Mouse (Mus musculus): ENCODE data around the gene Tmbim1. TPM values are rescaled to one million over a fixed set of nuclear protein-coding genes. Genes with fewer than 3 reads are reported as not detected.
"Not testable (repeated sequence)": the region's sequence is repeated elsewhere in the genome, so short reads cannot be mapped to it uniquely, and the experiment has no call there.

Gene Tmbim1
- polyA plus RNA-seq, 1 experiment: 167 TPM

GRCm38 (mm10) chr1:74298157-74298750, 7.2 kb downstream of the Tmbim1 start:
- DNase-seq (ENCODE audit: low read depth, low spot score): no peak
- WGBS: 43% methylated on average over 5 of the region's 5 CpGs

- WGBS: 23% methylated on average over 3 of the region's 3 CpGs
- no peak for DNase-seq (ENCODE audit: low read depth, low spot score)
These were observed 8.2 kb downstream of the Tmbim1 start for GRCm38 (mm10) chr1:74297269-74297668.

GRCm38 (mm10) chr1:74296477-74296876, 8.9 kb downstream of the Tmbim1 start:
- 17% methylated on average over 6 of the region's 6 CpGs for WGBS
- DNase-seq (ENCODE audit: low read depth, low spot score): no peak

- DNase-seq (ENCODE audit: low read depth, low spot score): no peak
- WGBS: 5% methylated on average over 9 of the region's 9 CpGs
These were observed 9.8 kb downstream of the Tmbim1 start for GRCm38 (mm10) chr1:74295456-74296171.

- WGBS: 38% methylated on average over 6 of the region's 6 CpGs
These were observed 10.5 kb downstream of the Tmbim1 start for GRCm38 (mm10) chr1:74294733-74295455.

GRCm38 (mm10) chr1:74294090-74294643, 11.3 kb downstream of the Tmbim1 start:
- WGBS: 46% methylated on average over 3 of the region's 3 CpGs
- DNase-seq (ENCODE audit: low read depth, low spot score): no peak

More at GRCm38 (mm10) chr1:74294733-74295455, 10.5 kb downstream of the Tmbim1 start:
- no peak for DNase-seq (ENCODE audit: low read depth, low spot score)

- no peak for DNase-seq (ENCODE audit: low read depth, low spot score)
- WGBS: 78% methylated on average over 8 of the region's 8 CpGs
These were observed 12.0 kb downstream of the Tmbim1 start for GRCm38 (mm10) chr1:74293306-74293960.

- 86% methylated on average over 11 of the region's 11 CpGs for WGBS
- no peak for DNase-seq (ENCODE audit: low read depth, low spot score)
These were observed 12.9 kb downstream of the Tmbim1 start for GRCm38 (mm10) chr1:74292331-74293020.

- WGBS: 69% methylated on average over 5 of the region's 5 CpGs
- DNase-seq (ENCODE audit: low read depth, low spot score): no peak
These were observed 15.3 kb downstream of the Tmbim1 start for GRCm38 (mm10) chr1:74290141-74290540.

- 79% methylated on average over 2 of the region's 2 CpGs for WGBS
- no peak for DNase-seq (ENCODE audit: low read depth, low spot score)
These were observed 15.7 kb downstream of the Tmbim1 start for GRCm38 (mm10) chr1:74289740-74290139.

- 81% methylated on average over 9 of the region's 9 CpGs for WGBS
- DNase-seq (ENCODE audit: low read depth, low spot score): no peak
These were observed 16.2 kb downstream of the Tmbim1 start for GRCm38 (mm10) chr1:74289248-74289647.

GRCm38 (mm10) chr1:74288327-74288726, 17.1 kb downstream of the Tmbim1 start:
- WGBS: 65% methylated on average over 4 of the region's 4 CpGs
- DNase-seq (ENCODE audit: low read depth, low spot score): no peak

- not testable (repeated sequence) for DNase-seq (ENCODE audit: low read depth, low spot score)
- 45% methylated on average over 16 of the region's 17 CpGs for WGBS
These were observed 18.4 kb downstream of the Tmbim1 start for GRCm38 (mm10) chr1:74286869-74287607.

GRCm38 (mm10) chr1:74285212-74286010, 20.0 kb downstream of the Tmbim1 start:
- 3% methylated on average over 23 of the region's 23 CpGs for WGBS
- no peak for DNase-seq (ENCODE audit: low read depth, low spot score)

- DNase-seq (ENCODE audit: low read depth, low spot score): peak; percentile 100
- WGBS: under 1% methylated on average over 56 of the region's 56 CpGs
These were observed 20.8 kb downstream of the Tmbim1 start, which contains the start of the genes Aamp and Pnkd for GRCm38 (mm10) chr1:74284543-74285160. Aamp (minus strand) TSS chr1:74284738. Pnkd (plus strand) TSS chr1:74284930.

GRCm38 (mm10) chr1:74283686-74284463, 21.5 kb downstream of the Tmbim1 start:
- WGBS: 9% methylated on average over 15 of the region's 15 CpGs
- no peak for DNase-seq (ENCODE audit: low read depth, low spot score)
